In the genomic region with DNA sequence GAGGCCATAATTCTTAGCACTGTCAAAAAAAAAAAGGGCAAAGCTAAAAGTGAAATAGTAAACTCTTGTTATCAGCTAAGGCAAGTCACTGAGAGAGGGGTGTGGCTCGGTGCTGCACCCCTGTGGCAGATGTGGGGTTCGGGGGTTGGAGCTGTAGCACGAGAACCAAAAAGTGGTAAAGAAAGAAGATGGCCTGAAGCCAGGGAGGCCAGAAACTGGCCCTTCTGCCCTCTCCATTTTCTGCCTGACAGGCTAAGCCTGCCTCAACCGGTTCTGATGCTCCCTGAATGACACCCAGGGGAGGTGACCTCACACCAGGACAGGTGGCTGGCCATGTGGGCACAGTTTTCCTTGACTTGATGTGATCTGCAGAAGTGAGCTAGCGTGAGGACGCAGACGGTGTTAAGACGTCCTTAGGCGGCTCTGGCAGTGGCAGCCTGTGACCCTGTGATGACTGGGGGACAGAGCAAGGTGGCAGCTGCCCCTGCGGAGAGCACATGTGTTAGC, we compare ENCODE assay signal across 8 mouse cellular contexts. TPM values are rescaled to one million over a fixed set of nuclear protein-coding genes. Genes with fewer than 3 reads are reported as not detected.
DNase-seq lines count a peak whose midpoint lies in the region; ATAC-seq and TF ChIP-seq lines count a peak whose summit lies in the region.

No protein-coding gene starts in this region.

- H3K4me2 ChIP-seq in midbrain, postnatal 0 days (ENCODE audit: low read depth, low read length, poor library complexity, severe bottlenecking), result no peak overlapping the region
- no peak overlapping the region for H3K4me2 ChIP-seq in midbrain, embryonic 13.5 days (replicated peaks)
- no peak overlapping the region for H3K4me2 ChIP-seq in embryonic facial prominence, embryonic 12.5 days (replicated peaks)

- no peak for ATAC-seq in midbrain, postnatal 0 days (ENCODE audit: low FRiP score)
- ATAC-seq in midbrain, embryonic 13.5 days, result no peak
- ATAC-seq in embryonic facial prominence, embryonic 12.5 days (ENCODE audit: insufficient number of reproducible peaks, insufficient read depth, low FRiP score, low TSS enrichment), result no peak

- no peak for DNase-seq in midbrain, postnatal 0 days (ENCODE audit: low spot score)
- peak; percentile 52 to 67 for DNase-seq in kidney, adult 8-10 months
- DNase-seq in mesoderm, embryonic 11.5 days (ENCODE audit: low read depth, low spot score), result peak; percentile 75
- peak; percentile 80 to 84 for DNase-seq in thymus, postnatal 36 days
- DNase-seq in adrenal gland, postnatal 36 days, result no peak
- DNase-seq in right cerebral cortex, postnatal 25 days, result no peak

- no peak overlapping the region for H3K9ac ChIP-seq in midbrain, postnatal 0 days (replicated peaks; ENCODE audit: low read length, poor library complexity, severe bottlenecking)
- H3K9ac ChIP-seq in midbrain, embryonic 13.5 days (replicated peaks), result no peak overlapping the region
- no peak overlapping the region for H3K9ac ChIP-seq in embryonic facial prominence, embryonic 12.5 days

- no peak overlapping the region for H3K4me3 ChIP-seq in midbrain, postnatal 0 days (ENCODE audit: low read depth, low read length)
- H3K4me3 ChIP-seq in midbrain, embryonic 13.5 days (replicated peaks), result no peak overlapping the region
- no peak overlapping the region for H3K4me3 ChIP-seq in embryonic facial prominence, embryonic 12.5 days

- 68% methylated on average over 10 of the region's 10 CpGs for WGBS in midbrain, postnatal 0 days
- 64% methylated on average over 10 of the region's 10 CpGs for WGBS in midbrain, embryonic 13.5 days
- WGBS in embryonic facial prominence, embryonic 12.5 days, result 35% methylated on average over 10 of the region's 10 CpGs

- H3K9me3 ChIP-seq in midbrain, postnatal 0 days (ENCODE audit: low read length), result no peaks in the 10 kb centered on the region
- no peaks in the 10 kb centered on the region for H3K9me3 ChIP-seq in midbrain, embryonic 13.5 days
- no peaks in the 10 kb centered on the region for H3K9me3 ChIP-seq in embryonic facial prominence, embryonic 12.5 days

- no peaks in the 10 kb centered on the region for H3K27me3 ChIP-seq in midbrain, postnatal 0 days (ENCODE audit: insufficient read depth, low read length)
- no peaks in the 10 kb centered on the region for H3K27me3 ChIP-seq in midbrain, embryonic 13.5 days
- H3K27me3 ChIP-seq in embryonic facial prominence, embryonic 12.5 days, result no peaks in the 10 kb centered on the region

- TF ChIP-seq CTCF in midbrain, postnatal 0 days (IDR thresholded peaks at IDR 0.05), result peak; percentile 24

- peaks cover 4% of the 10 kb centered on the region; the same call in 1 of the 2 replicates for H3K36me3 ChIP-seq in midbrain, postnatal 0 days (ENCODE audit: insufficient read depth, low read length)
- peaks cover 9% of the 10 kb centered on the region for H3K36me3 ChIP-seq in midbrain, embryonic 13.5 days
- peaks cover 12% of the 10 kb centered on the region for H3K36me3 ChIP-seq in embryonic facial prominence, embryonic 12.5 days

- no peak overlapping the region for H3K27ac ChIP-seq in midbrain, postnatal 0 days (ENCODE audit: low read depth, low read length)
- no peak overlapping the region for H3K27ac ChIP-seq in midbrain, embryonic 13.5 days
- peak overlapping the region; percentile 80 for H3K27ac ChIP-seq in embryonic facial prominence, embryonic 12.5 days

- peaks cover 5% of the 10 kb centered on the region; the same call in 1 of the 2 replicates for H3K4me1 ChIP-seq in midbrain, postnatal 0 days (ENCODE audit: insufficient read depth, low read length)
- H3K4me1 ChIP-seq in midbrain, embryonic 13.5 days (replicated peaks), result peaks cover 25% of the 10 kb centered on the region
- H3K4me1 ChIP-seq in embryonic facial prominence, embryonic 12.5 days, result peaks cover 34% of the 10 kb centered on the region

RNA-seq across cellular contexts. Expression of a gene that starts 10.5 kb away (rescaled TPM):
- 11.6 and 25.3 TPM in 2 replicates for total RNA-seq in midbrain, postnatal 0 days (2014; rRNA removed)
- polyA plus RNA-seq in midbrain, postnatal 0 days (2015; fragmentation: Nextera tagmentation; extraction: Ambion mirVana), result 9.3 and 9.4 TPM in 2 replicates
- polyA plus RNA-seq in midbrain, embryonic 13.5 days (2015; fragmentation: Nextera tagmentation; extraction: Ambion mirVana), result 12.6 and 15.6 TPM in 2 replicates
- 17.4 and 18.9 TPM in 2 replicates for polyA plus RNA-seq in embryonic facial prominence, embryonic 12.5 days (2016; fragmentation: Nextera tagmentation; extraction: Ambion mirVana)
- total RNA-seq in adrenal gland, postnatal 36 days (2021), result 10 to 100 TPM; 34.1 to 36.9 TPM

RNA-seq across cellular contexts. Expression of a gene that starts 10.8 kb away (rescaled TPM):
- 0.94 and 1.3 TPM in 2 replicates for total RNA-seq in midbrain, postnatal 0 days (2014; rRNA removed)
- 0.86 and 1.5 TPM in 2 replicates for polyA plus RNA-seq in midbrain, postnatal 0 days (2015; fragmentation: Nextera tagmentation; extraction: Ambion mirVana)
- polyA plus RNA-seq in midbrain, embryonic 13.5 days (2015; fragmentation: Nextera tagmentation; extraction: Ambion mirVana), result 1.4 and 2.0 TPM in 2 replicates
- 0.65 and 0.70 TPM in 2 replicates for polyA plus RNA-seq in embryonic facial prominence, embryonic 12.5 days (2016; fragmentation: Nextera tagmentation; extraction: Ambion mirVana)
- total RNA-seq in adrenal gland, postnatal 36 days (2021), result under 1 TPM; 0.36 to 0.40 TPM

RNA-seq across cellular contexts. Expression of a gene that starts 34.4 kb away (rescaled TPM):
- total RNA-seq in midbrain, postnatal 0 days (2014; rRNA removed), result 32.3 and 43.6 TPM in 2 replicates
- polyA plus RNA-seq in midbrain, postnatal 0 days (2015; fragmentation: Nextera tagmentation; extraction: Ambion mirVana), result 31.4 and 33.9 TPM in 2 replicates
- 23.0 and 23.9 TPM in 2 replicates for polyA plus RNA-seq in midbrain, embryonic 13.5 days (2015; fragmentation: Nextera tagmentation; extraction: Ambion mirVana)
- polyA plus RNA-seq in embryonic facial prominence, embryonic 12.5 days (2016; fragmentation: Nextera tagmentation; extraction: Ambion mirVana), result 16.7 and 17.5 TPM in 2 replicates
- 10 to 100 TPM; 15.6 to 15.9 TPM for total RNA-seq in adrenal gland, postnatal 36 days (2021)

RNA-seq across cellular contexts. Expression of a gene that starts 34.6 kb away (rescaled TPM):
- 36.2 and 37.8 TPM in 2 replicates for total RNA-seq in midbrain, postnatal 0 days (2014; rRNA removed)
- 31.7 and 32.6 TPM in 2 replicates for polyA plus RNA-seq in midbrain, postnatal 0 days (2015; fragmentation: Nextera tagmentation; extraction: Ambion mirVana)
- polyA plus RNA-seq in midbrain, embryonic 13.5 days (2015; fragmentation: Nextera tagmentation; extraction: Ambion mirVana), result 43.9 and 44.3 TPM in 2 replicates
- polyA plus RNA-seq in embryonic facial prominence, embryonic 12.5 days (2016; fragmentation: Nextera tagmentation; extraction: Ambion mirVana), result 50.9 and 53.1 TPM in 2 replicates
- total RNA-seq in adrenal gland, postnatal 36 days (2021), result 10 to 100 TPM; 50.4 to 51.1 TPM

RNA-seq across cellular contexts. Expression of a gene that starts 56.0 kb away (rescaled TPM):
- 0.38 and 0.60 TPM in 2 replicates for total RNA-seq in midbrain, postnatal 0 days (2014; rRNA removed)
- 0.62 and 0.74 TPM in 2 replicates for polyA plus RNA-seq in midbrain, postnatal 0 days (2015; fragmentation: Nextera tagmentation; extraction: Ambion mirVana)
- polyA plus RNA-seq in midbrain, embryonic 13.5 days (2015; fragmentation: Nextera tagmentation; extraction: Ambion mirVana), result not detected in 2 replicates
- polyA plus RNA-seq in embryonic facial prominence, embryonic 12.5 days (2016; fragmentation: Nextera tagmentation; extraction: Ambion mirVana), result not detected in 2 replicates
- total RNA-seq in adrenal gland, postnatal 36 days (2021), result 1 to 10 TPM in 1 of 2 experiments, not detected in 1; 2.0 TPM

Comparison
In these comparisons a context has a peak if more than half of its experiments do, and no peak if none do; other contexts are left out.
1. DNase-seq: peak in kidney, adult 8-10 months (2 of 2), mesoderm, embryonic 11.5 days (single experiment) and thymus, postnatal 36 days (2 of 2); none in midbrain, postnatal 0 days (single experiment), adrenal gland, postnatal 36 days (0 of 2) and right cerebral cortex, postnatal 25 days (single experiment).